Mouse (Mus musculus) layer of hippocampus, postnatal 25 days (tissue): ENCODE measurements around the gene Ankrd50. TPM values are rescaled to one million over a fixed set of nuclear protein-coding genes. Genes with fewer than 3 reads are reported as not detected.

Experiments
- DNase-seq, 2 experiments: peaks; one replicate each; pipeline ENCODE4 v3.0.0; 2022; ENCODE audit warnings: mixed read lengths in 2 of 2, low spot score in 1 of 2; ENCODE audit errors: extremely low spot score in 1 of 2
- total RNA-seq, 2 experiments: library from RNA; stranded (reverse); gene quantifications; 2 replicates each; pipeline ENCODE4 v1.2.3; 2021

The Ankrd50 gene
- total RNA-seq, 2 experiments from 2014 or later: 53.3 to 56.7 TPM

- no peak for DNase-seq
Measured at GRCm38 (mm10) chr3:38466880-38467405, 17.7 kb downstream of the Ankrd50 start.

GRCm38 (mm10) chr3:38466139-38466538 lies 18.5 kb downstream of the Ankrd50 start:
- no peak for DNase-seq

- DNase-seq: no peak
Measured at GRCm38 (mm10) chr3:38463149-38463548, 21.5 kb downstream of the Ankrd50 start.

GRCm38 (mm10) chr3:38461742-38462141 lies 22.9 kb downstream of the Ankrd50 start:
- no peak for DNase-seq

- DNase-seq: no peak
Measured at GRCm38 (mm10) chr3:38460250-38460624, 24.4 kb downstream of the Ankrd50 start.

GRCm38 (mm10) chr3:38459507-38460249 lies 25.0 kb downstream of the Ankrd50 start:
- no peak for DNase-seq

- no peak for DNase-seq
Measured at GRCm38 (mm10) chr3:38457041-38457440, 27.6 kb downstream of the Ankrd50 start.

GRCm38 (mm10) chr3:38452199-38452598 lies 32.4 kb downstream of the Ankrd50 start:
- peak in 1 of 2 experiments; percentile 28 for DNase-seq

GRCm38 (mm10) chr3:38446586-38446985 lies 38.1 kb downstream of the Ankrd50 start:
- DNase-seq: no peak

GRCm38 (mm10) chr3:38443875-38444274 lies 40.8 kb downstream of the Ankrd50 start:
- no peak for DNase-seq

GRCm38 (mm10) chr3:38440564-38440991 lies 44.1 kb downstream of the Ankrd50 start:
- no peak for DNase-seq

GRCm38 (mm10) chr3:38436596-38436995 lies 48.0 kb downstream of the Ankrd50 start:
- no peak for DNase-seq

- DNase-seq: no peak
Measured at GRCm38 (mm10) chr3:38435828-38436227, 48.8 kb downstream of the Ankrd50 start.

- no peak for DNase-seq
Measured at GRCm38 (mm10) chr3:38434486-38434885, 50.2 kb downstream of the Ankrd50 start.

GRCm38 (mm10) chr3:38433495-38434464 lies 50.9 kb downstream of the Ankrd50 start:
- DNase-seq: no peak

GRCm38 (mm10) chr3:38431461-38431860 lies 53.2 kb downstream of the Ankrd50 start:
- DNase-seq: no peak

- no peak for DNase-seq
Measured at GRCm38 (mm10) chr3:38431042-38431441, 53.6 kb downstream of the Ankrd50 start.

GRCm38 (mm10) chr3:38427200-38427599 lies 57.4 kb downstream of the Ankrd50 start:
- no peak for DNase-seq

GRCm38 (mm10) chr3:38423966-38424365 lies 60.7 kb downstream of the Ankrd50 start:
- no peak for DNase-seq

GRCm38 (mm10) chr3:38419896-38420295 lies 64.7 kb downstream of the Ankrd50 start:
- no peak for DNase-seq

GRCm38 (mm10) chr3:38415292-38415930 lies 69.2 kb downstream of the Ankrd50 start:
- no peak for DNase-seq
